Mouse (Mus musculus): ENCODE data around the gene Lrrc29.

Gene Lrrc29

GRCm38 (mm10) chr8:105289805-105290460, 36.1 kb downstream of the Lrrc29 start, which contains the start of gene 4931428F04Rik:
Gene 4931428F04Rik (minus strand): TSS chr8:105289864.
- DNase-seq (ENCODE audit: low spot score), result peak; percentile 42

DNA sequence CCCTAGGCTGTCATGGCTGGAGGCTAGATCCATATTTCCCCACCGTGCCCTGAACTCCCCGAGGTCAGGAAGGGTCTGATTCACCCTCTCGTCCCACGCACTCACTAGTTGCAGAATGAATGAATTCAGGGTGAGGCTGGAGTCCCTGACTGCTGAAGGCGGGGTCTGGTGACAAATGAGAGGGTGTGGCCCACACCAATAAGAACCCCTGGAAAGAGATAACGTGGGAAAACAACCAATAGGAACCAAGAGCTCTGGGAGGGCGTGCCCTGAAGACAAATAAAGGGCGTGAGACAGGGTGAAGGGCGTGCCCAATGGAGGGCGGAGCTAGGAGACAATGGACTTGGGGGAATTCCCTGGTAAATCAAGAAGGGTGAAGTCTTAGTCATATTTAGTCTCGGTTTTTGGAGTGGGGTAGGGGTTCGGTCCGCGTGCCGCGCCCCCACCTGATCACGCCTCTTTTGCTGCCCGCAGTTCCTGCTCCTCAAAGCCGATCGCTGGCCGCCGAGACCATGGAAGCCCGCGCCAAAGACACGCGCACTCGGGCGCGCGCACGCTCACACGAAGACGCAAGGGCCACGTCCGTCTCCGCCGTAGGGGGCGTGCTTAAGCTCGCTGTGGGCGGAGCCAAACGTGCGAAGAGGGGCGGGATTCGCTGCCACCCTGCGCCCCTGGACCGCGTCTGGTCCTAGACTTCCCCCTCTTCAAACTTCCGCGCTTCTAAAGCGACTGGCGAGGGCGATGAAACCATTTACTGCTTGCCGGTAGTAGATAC, 36.9 kb downstream of the Lrrc29 start:
- peak; percentile 92 for DNase-seq (ENCODE audit: low spot score)

- DNase-seq (ENCODE audit: low spot score), result no peak
Observed at GRCm38 (mm10) chr8:105288231-105288630, 37.8 kb downstream of the Lrrc29 start.

- no peak for DNase-seq (ENCODE audit: low spot score)
Observed at GRCm38 (mm10) chr8:105286907-105287306, 39.2 kb downstream of the Lrrc29 start.

- DNase-seq (ENCODE audit: low spot score), result no peak
Observed at GRCm38 (mm10) chr8:105285514-105285913, 40.6 kb downstream of the Lrrc29 start.

DNA sequence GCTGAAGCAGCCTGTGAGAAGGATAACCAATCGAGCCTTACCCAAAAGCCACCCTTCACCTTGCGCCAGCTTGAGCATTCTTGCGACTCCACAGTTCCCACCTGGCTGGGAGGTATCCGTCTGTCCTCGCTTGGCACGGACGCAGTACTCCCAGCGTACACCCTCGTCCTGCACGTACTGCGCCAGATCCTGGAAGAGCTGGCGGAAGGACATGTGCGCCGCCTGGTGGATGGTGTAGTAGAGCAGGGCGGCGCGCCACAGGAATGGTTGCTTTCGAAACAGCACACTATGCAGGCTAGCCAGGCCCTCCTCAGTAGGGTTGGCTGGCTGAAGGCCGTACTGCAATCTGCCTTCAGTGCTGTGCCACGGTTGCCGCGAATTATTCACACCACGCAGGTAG, 43.0 kb downstream of the Lrrc29 start:
- peak; percentile 31 for DNase-seq (ENCODE audit: low spot score)

GRCm38 (mm10) chr8:105282239-105282638, 43.8 kb downstream of the Lrrc29 start:
- DNase-seq (ENCODE audit: low spot score), result no peak

DNA sequence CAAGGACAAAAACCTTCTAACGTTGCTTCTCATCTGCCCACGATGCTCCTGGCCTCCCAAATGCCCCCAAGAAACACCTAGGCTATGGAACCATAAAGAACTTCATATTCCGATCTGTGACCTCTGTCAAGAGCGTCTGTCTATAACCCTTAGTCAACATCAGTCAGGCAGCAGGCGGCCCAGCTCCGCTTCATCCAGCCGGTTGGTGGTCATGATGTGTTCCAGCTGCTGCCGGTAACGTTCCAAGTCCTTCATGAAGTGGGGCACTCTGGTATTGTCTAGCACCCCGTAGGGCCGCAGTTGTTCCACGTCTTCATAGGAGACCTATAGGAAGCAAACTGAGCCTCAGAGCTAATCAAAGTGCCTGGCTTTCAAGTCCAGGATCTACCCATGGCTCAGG, 44.3 kb downstream of the Lrrc29 start:
- no peak for DNase-seq (ENCODE audit: low spot score)

- no peak for DNase-seq (ENCODE audit: low spot score)
Observed at GRCm38 (mm10) chr8:105280567-105280966, 45.5 kb downstream of the Lrrc29 start.

DNA sequence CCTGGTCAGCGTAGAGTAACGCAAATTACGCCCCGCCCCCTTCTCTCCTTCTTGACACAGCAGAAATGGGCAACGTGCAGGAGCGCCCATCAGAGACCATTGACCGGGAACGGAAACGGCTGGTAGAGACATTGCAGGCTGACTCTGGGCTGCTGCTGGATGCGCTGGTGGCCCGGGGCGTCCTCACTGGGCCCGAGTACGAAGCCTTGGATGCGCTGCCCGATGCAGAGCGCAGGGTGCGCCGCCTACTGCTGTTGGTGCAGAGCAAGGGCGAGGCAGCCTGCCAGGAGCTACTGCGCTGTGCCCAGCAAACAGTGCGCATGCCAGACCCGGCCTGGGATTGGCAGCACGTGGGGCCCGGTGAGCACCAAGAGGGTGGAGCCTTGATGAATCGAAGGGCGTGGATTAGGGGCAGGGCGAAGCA, 47.2 kb downstream of the Lrrc29 start:
- peak; percentile 56 for DNase-seq (ENCODE audit: low spot score)

DNA sequence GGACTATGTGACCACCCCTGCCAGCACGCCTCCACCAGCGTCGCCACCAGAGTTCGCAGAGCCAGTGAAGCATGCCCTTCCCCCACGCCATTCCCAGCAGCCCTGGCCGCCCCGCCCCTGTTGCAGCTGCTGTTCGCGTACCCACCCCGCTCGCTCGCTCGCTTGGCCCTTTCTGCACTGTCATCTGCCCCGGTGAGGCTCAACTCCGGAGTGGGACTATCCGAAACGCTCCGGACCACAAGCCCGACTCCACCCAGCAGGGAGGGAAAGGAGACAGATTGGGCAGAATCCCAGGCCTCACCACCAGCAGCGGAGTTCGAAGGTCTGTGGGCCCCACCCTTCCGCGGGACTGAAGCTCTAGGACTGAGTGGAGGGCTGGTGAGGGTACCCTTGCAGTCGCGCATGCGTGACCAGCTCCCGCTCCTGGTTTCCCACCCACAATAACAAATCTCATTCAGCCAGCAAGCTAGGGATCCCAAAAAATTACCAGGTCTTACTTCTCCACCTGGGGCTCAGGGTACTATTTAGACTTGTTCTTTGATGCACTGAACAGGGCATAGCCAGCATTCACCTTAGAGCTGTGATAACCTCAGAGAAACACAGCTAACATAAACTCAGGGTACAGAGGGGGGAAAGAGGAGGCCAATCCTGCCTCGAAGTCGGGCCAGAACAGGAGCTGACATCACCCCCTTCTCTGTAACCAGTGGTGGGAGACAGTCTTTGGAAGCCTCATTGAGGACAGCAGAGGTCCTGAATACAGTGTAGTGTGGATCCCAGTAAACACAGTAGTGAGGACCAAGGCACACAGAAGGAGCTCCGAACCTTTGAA, 49.6 kb downstream of the Lrrc29 start:
- DNase-seq (ENCODE audit: low spot score), result no peak

DNA sequence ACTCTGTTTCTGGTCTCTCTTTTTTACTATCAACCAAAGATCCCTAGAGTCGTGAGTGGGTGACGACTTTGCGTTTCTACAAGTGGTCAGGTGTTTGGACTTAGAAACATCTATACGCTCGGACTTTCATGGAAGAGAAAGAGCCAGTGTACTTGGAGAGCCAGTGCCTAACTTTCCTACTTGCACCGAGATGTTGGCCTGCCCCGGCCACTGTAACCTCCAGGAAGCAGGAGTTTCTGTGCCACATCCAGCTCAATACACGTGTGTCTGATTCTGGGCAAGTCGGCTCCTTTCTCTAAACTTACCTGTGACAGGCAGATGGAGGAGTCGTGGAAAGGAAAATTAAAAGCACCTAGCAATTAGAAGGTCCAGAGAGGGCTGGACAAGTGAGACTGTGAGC, 50.2 kb downstream of the Lrrc29 start, which contains the start of gene Nol3:
Gene Nol3 (plus strand): TSS at position 301 of the 400 bp plus-strand sequence.
- DNase-seq (ENCODE audit: low spot score), result no peak

GRCm38 (mm10) chr8:105275387-105275786, 50.7 kb downstream of the Lrrc29 start:
- DNase-seq (ENCODE audit: low spot score), result no peak

DNA sequence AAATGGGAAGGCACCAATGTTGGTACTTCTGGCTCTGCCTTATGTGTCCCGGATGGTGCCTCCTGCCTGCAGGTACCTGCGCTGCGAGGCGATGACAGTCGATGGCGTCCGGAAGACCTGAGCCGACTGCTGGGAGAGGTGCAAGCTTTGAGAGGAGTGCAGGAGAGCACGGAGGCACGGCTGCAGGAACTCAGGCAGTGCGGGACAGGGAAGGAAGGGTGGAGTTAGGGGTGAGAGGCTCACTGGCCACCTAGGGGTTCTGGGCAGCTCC, 55.2 kb downstream of the Lrrc29 start:
- DNase-seq (ENCODE audit: low spot score), result no peak

DNA sequence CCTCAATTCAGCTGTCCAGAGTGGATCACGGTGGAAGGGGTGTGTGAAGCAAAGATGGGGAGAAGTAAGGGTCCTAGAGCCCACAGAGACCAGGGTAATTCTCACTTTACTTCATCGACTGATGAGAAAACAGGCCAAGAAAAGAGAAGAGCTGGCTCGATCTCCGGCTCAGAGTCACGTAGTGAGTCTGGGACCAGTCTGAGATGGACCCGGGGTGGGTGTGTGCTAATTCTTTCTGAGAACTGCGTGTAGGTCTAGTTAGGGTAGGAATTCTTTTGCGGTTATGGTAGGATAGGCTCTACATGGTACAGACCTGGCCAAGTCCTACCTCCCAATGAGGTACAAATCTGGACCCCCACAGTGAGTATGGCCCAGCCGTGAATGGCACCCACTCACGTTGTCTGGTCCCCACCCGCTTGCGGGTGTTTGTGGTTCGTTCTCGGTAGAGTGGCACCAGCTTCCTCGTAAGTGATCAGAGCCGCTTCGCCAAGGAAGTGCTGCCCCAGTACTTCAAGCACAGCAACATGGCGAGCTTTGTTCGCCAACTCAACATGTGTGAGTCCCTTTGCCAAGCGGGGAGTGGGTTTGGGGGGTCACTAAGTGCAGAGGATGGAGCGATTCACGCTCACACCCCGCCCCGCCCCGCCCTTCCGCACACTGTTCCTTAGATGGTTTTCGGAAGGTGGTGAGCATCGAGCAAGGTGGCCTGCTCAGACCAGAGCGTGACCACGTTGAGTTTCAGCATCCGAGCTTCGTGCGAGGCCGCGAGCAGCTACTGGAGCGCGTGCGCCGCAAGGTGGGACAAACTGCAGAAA, 55.8 kb downstream of the Lrrc29 start:
- DNase-seq (ENCODE audit: low spot score), result peak; percentile 22

- peak; percentile 19 for DNase-seq (ENCODE audit: low spot score)
Observed at GRCm38 (mm10) chr8:105269461-105269947, 56.6 kb downstream of the Lrrc29 start, which contains the start of gene Hsf4. Gene Hsf4 (plus strand): TSS chr8:105269801.

GRCm38 (mm10) chr8:105269075-105269458, 57.0 kb downstream of the Lrrc29 start:
- no peak for DNase-seq (ENCODE audit: low spot score)

DNA sequence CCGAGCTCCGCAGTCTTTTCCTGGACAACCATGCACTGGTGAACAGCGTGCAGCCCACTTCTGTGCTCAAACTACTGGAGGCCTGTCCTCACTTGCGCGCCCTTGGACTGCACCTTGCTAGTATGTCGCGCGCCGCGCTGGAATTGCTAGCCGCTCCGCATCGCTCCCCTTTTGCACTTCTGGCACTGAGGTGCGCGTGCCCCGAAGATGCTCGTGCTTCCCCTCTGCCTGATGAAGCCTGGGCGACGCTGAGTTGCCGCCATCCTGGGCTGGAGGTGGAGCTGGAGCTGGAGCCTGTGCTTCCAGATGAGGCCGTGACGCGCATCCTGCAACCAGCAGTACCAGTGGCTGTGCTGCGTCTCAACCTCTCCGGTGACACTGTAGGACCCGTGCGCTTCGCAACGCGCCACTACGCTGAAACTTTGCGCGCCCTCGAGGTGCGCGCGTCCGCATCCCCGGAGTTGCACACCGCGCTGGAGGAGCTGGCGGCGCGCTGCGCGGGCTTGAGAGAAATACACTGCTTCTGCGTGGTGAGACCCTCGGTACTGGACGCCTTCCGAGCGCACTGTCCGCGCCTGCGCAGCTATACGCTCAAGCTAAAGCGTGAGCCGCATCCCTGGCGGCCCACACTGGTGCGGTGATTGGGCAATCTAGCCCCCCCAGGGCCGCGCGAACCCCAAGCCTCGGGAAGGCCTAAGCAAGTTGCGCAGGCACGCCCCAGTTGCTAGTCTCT, 57.6 kb downstream of the Lrrc29 start:
- no peak for DNase-seq (ENCODE audit: low spot score)

- DNase-seq (ENCODE audit: low spot score), result peak; percentile 12
Observed at GRCm38 (mm10) chr8:105266775-105267174, 59.3 kb downstream of the Lrrc29 start.

DNA sequence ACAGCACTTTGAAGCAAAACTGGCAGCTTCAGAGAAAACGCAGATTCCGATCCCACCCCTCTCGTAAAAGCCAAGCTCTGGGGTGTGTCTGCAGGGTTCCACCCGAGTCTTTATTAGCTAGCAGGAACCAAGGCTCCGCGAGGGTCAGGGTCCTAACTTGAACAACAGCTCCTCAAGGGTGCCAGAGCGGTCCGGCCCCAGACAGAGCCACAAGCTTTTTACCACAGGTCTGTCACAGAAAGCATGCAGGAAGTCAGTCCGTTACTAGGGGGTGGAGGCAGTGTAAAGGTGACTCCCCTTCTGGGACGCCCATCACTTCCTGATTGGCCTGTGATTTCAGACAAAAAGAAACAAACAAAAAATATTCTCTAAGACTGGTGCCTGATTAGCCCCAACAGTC, 61.0 kb downstream of the Lrrc29 start:
- peak; percentile 76 for DNase-seq (ENCODE audit: low spot score)
